Mouse (Mus musculus): ENCODE results near the gene Tbc1d24. TPM values are rescaled to one million over a fixed set of nuclear protein-coding genes. Genes with fewer than 3 reads are reported as not detected.
A peak's percentile ranks its signal among the peaks of the same experiment; 100 is the strongest.

The Tbc1d24 gene
- polyA plus RNA-seq, 1 experiment from 2014 or later: 5.5 TPM

DNA sequence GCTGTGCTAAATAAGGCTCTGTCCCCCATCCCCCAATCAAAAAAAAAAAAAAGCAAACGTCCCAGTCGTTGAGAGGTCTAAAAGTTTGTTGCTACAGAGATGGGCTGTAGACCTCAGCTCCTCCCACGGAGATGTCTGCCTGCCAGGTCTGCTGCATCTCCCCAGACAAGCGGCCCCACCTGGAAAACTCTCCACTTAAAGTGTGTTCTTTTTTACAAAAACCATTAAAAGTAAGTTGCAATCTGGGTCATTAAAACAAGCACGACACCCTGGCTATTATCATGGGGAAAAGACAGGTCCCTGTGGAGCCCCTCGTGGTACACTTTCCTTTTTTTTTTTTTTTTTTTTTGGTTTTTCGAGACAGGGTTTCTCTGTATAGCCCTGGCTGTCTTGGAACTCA, 54.0 kb downstream of the Tbc1d24 start:
- H3K9ac ChIP-seq (ENCODE audit: low read depth, low read length): peak overlapping the region; percentile 69; the same call in 1 of the 2 replicates
- H3K27me3 ChIP-seq (replicated peaks; ENCODE audit: control insufficient read depth, insufficient read depth, low read length): no peaks in the 10 kb centered on the region
- no peak for ATAC-seq
- H3K4me1 ChIP-seq (ENCODE audit: control insufficient read depth, insufficient read depth, low read length): peaks cover 8% of the 10 kb centered on the region; the same call in 1 of the 2 replicates
- no peaks in the 10 kb centered on the region for H3K9me3 ChIP-seq (ENCODE audit: control insufficient read depth, low read length)
- WGBS: 15% methylated on average over 7 of the region's 7 CpGs
- H3K36me3 ChIP-seq (ENCODE audit: control insufficient read depth, insufficient read depth, low read length): peaks cover 3% of the 10 kb centered on the region; the same call in 1 of the 2 replicates
- peak overlapping the region; percentile 87 for H3K4me2 ChIP-seq (ENCODE audit: low read depth, low read length)
- H3K4me3 ChIP-seq (ENCODE audit: low read length): peak overlapping the region; percentile 50; the same call in 1 of the 2 replicates
- H3K27ac ChIP-seq (ENCODE audit: low read length): no peak overlapping the region

DNA sequence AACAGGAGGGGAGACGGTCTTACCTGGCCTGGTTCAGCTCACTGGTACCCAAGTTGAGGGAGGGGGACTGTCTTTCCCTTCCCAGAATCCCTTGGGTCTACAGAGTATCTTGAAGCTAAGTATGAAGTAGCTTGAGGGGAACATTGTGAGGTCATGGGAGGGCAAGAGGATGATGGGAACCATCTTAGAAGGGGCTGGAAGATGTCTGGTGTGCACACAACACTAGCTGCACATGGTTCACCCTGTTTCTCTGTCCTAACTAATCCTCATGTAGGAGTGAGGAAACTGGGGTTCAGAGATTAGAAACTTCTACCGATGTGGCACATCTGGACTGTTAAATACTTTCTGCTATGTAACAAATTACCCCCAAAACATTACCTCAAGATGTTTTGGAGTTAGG, 54.5 kb downstream of the Tbc1d24 start, which contains the start of gene Pdpk1:
Gene Pdpk1 (minus strand): TSS at position 101 of the 400 bp plus-strand sequence.
- Histone ChIP-seq H3K27me3 (replicated peaks; ENCODE audit: control insufficient read depth, insufficient read depth, low read length) (no peaks in the 10 kb centered on the region), H3K36me3 (ENCODE audit: control insufficient read depth, insufficient read depth, low read length) (peaks cover 3% of the 10 kb centered on the region; the same call in 1 of the 2 replicates), H3K4me3 (ENCODE audit: low read length) (peak within 1 kb of the TSS; percentile 50), H3K4me1 (ENCODE audit: control insufficient read depth, insufficient read depth, low read length) (peaks cover 8% of the 10 kb centered on the region; the same call in 1 of the 2 replicates), H3K27ac (ENCODE audit: low read length) (no peak within 1 kb of the TSS), H3K4me2 (ENCODE audit: low read depth, low read length) (peak within 1 kb of the TSS; percentile 87), H3K9ac (ENCODE audit: low read depth, low read length) (peak within 1 kb of the TSS; percentile 69), H3K9me3 (ENCODE audit: control insufficient read depth, low read length) (no peaks in the 10 kb centered on the region)
- WGBS: 83% methylated on average over 2 of the region's 2 CpGs
- ATAC-seq: no peak

DNA sequence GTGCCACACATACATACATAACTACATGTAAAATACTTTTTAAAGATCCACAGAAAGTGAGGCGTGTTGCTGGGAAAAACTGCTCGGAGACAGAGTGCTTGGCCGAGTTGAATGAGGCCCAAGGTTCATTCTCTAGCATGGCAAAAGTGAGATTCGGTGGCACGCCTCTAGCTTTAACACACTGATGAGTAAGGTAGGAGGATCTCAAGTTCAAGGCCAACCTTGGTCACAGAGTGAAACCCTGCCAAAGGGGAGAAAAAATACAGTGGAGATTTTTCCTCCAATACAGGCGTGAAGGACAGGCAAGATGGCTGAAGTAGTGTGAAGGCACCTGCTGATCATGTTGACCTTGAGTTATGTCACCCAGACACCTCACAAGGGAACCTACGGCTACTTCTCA, 55.9 kb downstream of the Tbc1d24 start:
- ATAC-seq: no peak
- WGBS: 88% methylated on average over 7 of the region's 7 CpGs
- H3K27me3 ChIP-seq (replicated peaks; ENCODE audit: control insufficient read depth, insufficient read depth, low read length): no peaks in the 10 kb centered on the region
- H3K27ac ChIP-seq (ENCODE audit: low read length): no peak overlapping the region
- no peaks in the 10 kb centered on the region for H3K9me3 ChIP-seq (ENCODE audit: control insufficient read depth, low read length)
- H3K36me3 ChIP-seq (ENCODE audit: control insufficient read depth, insufficient read depth, low read length): no peaks in the 10 kb centered on the region
- no peak overlapping the region for H3K4me2 ChIP-seq (ENCODE audit: low read depth, low read length)
- H3K4me1 ChIP-seq (ENCODE audit: control insufficient read depth, insufficient read depth, low read length): peaks cover 8% of the 10 kb centered on the region; the same call in 1 of the 2 replicates
- H3K4me3 ChIP-seq (ENCODE audit: low read length): no peak overlapping the region
- no peak overlapping the region for H3K9ac ChIP-seq (ENCODE audit: low read depth, low read length)

DNA sequence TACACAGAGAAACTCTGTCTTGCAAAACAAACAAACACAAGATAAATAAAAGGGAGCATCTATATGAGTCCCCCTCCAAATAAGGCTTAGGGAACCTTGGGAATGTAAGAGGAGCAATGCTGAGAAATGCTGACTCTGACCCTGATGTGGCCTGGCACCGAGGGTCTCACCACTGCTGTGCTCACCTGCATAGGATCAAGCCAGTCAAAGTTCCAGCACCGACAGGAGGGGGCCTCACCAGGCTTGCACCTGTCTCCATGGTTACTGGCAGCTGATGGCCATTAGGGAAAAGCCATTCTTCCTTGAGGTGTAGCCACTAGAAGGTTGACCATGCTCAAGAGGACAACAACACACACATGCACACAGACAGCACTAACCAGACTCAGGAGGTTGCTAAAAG, 62.5 kb downstream of the Tbc1d24 start:
- no peaks in the 10 kb centered on the region for H3K36me3 ChIP-seq (ENCODE audit: control insufficient read depth, insufficient read depth, low read length)
- H3K27ac ChIP-seq (ENCODE audit: low read length): no peak overlapping the region
- 42% methylated on average over 2 of the region's 2 CpGs for WGBS
- H3K27me3 ChIP-seq (replicated peaks; ENCODE audit: control insufficient read depth, insufficient read depth, low read length): no peaks in the 10 kb centered on the region
- H3K9me3 ChIP-seq (ENCODE audit: control insufficient read depth, low read length): no peaks in the 10 kb centered on the region
- peaks cover 19% of the 10 kb centered on the region for H3K4me1 ChIP-seq (ENCODE audit: control insufficient read depth, insufficient read depth, low read length)
- no peak overlapping the region for H3K9ac ChIP-seq (ENCODE audit: low read depth, low read length)
- no peak for ATAC-seq
- H3K4me3 ChIP-seq (ENCODE audit: low read length): no peak overlapping the region
- no peak overlapping the region for H3K4me2 ChIP-seq (ENCODE audit: low read depth, low read length)

DNA sequence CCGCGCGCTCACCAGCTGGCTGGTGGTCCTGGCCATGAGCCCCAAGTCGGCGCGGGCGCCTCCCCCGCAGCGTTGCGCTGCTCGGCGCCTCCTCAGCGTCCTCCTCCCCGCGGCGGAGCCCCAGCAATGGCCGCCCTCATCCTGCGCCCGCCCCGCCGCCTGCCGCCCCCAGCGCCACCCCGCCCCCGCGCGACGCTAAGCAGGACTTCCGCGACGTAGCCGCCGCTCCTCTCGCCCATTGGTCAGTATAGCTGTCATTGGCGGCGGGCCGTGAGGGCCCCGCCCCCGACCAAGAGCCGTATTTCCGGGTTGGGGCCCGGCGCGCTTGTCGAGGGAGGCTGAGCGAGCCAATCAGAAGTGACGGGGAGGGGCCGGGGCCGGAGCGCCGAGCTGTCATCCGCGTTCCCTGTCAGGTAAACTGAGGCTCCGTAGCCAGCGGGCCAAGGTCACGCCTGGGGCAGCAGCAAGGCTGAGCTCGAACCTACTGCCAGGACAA, 63.9 kb downstream of the Tbc1d24 start:
- under 1% methylated on average over 53 of the region's 57 CpGs for WGBS
- no peaks in the 10 kb centered on the region for H3K9me3 ChIP-seq (ENCODE audit: control insufficient read depth, low read length)
- H3K36me3 ChIP-seq (ENCODE audit: control insufficient read depth, insufficient read depth, low read length): no peaks in the 10 kb centered on the region
- peak overlapping the region; percentile 94 for H3K9ac ChIP-seq (ENCODE audit: low read depth, low read length)
- peaks cover 23% of the 10 kb centered on the region for H3K4me1 ChIP-seq (ENCODE audit: control insufficient read depth, insufficient read depth, low read length)
- H3K4me2 ChIP-seq (ENCODE audit: low read depth, low read length): peak overlapping the region; percentile 68
- peak; percentile 98 for ATAC-seq
- peak overlapping the region; percentile 87 for H3K27ac ChIP-seq (ENCODE audit: low read length)
- peak overlapping the region; percentile 97 for H3K4me3 ChIP-seq (ENCODE audit: low read length)
- H3K27me3 ChIP-seq (replicated peaks; ENCODE audit: control insufficient read depth, insufficient read depth, low read length): no peaks in the 10 kb centered on the region

DNA sequence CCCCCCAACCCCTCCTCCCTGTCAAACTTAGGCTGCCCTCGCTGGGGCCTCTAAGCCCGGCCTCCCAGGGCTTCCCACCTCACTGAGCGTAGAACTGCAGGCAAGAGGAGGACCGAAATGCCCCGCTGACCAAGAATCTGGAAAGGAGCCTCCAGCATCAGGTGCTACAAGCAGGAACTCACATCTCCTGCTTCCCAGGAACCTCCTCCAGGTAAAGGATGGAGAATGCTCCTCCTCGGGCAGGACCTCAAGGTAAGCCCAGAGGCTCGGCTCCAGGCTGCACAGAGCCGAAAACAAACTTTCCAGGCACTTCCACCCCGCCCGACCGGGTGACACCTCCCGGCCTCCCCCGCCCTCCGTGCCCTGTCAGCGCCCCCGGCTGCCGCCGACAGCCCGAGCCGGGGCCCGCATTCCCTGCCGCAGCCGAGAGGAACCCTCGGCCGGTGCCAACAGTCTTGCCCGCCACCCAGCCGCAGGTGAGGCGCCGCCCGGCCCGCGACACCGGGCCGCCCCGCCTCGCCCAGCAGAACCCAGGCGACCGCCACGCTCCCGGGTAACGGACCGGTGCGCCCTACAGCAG, 64.4 kb downstream of the Tbc1d24 start:
- WGBS: under 1% methylated on average over 37 of the region's 43 CpGs
- Histone ChIP-seq H3K9ac (ENCODE audit: low read depth, low read length) (peak overlapping the region; percentile 94), H3K9me3 (ENCODE audit: control insufficient read depth, low read length) (no peaks in the 10 kb centered on the region), H3K27me3 (replicated peaks; ENCODE audit: control insufficient read depth, insufficient read depth, low read length) (no peaks in the 10 kb centered on the region), H3K4me1 (ENCODE audit: control insufficient read depth, insufficient read depth, low read length) (peaks cover 23% of the 10 kb centered on the region), H3K36me3 (ENCODE audit: control insufficient read depth, insufficient read depth, low read length) (no peaks in the 10 kb centered on the region), H3K4me3 (ENCODE audit: low read length) (peak overlapping the region; percentile 97), H3K27ac (ENCODE audit: low read length) (peak overlapping the region; percentile 87), H3K4me2 (ENCODE audit: low read depth, low read length) (peak overlapping the region; percentile 68)
- peak; percentile 78 for ATAC-seq

DNA sequence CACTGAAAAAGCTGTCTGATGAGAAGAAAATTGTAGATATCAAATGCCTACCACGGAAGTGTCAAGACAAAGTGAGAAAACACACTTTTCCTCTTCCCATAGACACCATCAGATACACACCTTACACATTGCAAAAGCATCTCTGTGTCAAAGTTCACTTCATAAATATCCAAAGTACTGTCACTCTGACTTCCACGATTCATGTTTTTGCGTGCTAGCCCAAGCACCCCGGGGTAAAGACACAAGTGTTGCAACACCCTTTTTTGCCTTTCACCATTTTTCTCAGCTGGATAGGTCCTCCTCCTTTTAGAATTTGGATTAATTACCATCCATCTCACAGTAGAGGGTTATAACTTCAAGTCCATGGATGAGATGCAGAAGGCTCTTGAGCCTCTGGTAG, 65.4 kb downstream of the Tbc1d24 start:
- WGBS: 79% methylated on average over 4 of the region's 4 CpGs
- 0 out of 2 replicates have a peak overlapping the region, but pooled peaks have one; percentile 97 for H3K4me3 ChIP-seq (ENCODE audit: low read length)
- no peak for ATAC-seq
- no peaks in the 10 kb centered on the region for H3K27me3 ChIP-seq (replicated peaks; ENCODE audit: control insufficient read depth, insufficient read depth, low read length)
- H3K36me3 ChIP-seq (ENCODE audit: control insufficient read depth, insufficient read depth, low read length): no peaks in the 10 kb centered on the region
- no peak overlapping the region for H3K27ac ChIP-seq (ENCODE audit: low read length)
- peaks cover 23% of the 10 kb centered on the region for H3K4me1 ChIP-seq (ENCODE audit: control insufficient read depth, insufficient read depth, low read length)
- H3K9me3 ChIP-seq (ENCODE audit: control insufficient read depth, low read length): no peaks in the 10 kb centered on the region
- peak overlapping the region; percentile 68 for H3K4me2 ChIP-seq (ENCODE audit: low read depth, low read length)
- peak overlapping the region; percentile 94; the same call in 1 of the 2 replicates for H3K9ac ChIP-seq (ENCODE audit: low read depth, low read length)

DNA sequence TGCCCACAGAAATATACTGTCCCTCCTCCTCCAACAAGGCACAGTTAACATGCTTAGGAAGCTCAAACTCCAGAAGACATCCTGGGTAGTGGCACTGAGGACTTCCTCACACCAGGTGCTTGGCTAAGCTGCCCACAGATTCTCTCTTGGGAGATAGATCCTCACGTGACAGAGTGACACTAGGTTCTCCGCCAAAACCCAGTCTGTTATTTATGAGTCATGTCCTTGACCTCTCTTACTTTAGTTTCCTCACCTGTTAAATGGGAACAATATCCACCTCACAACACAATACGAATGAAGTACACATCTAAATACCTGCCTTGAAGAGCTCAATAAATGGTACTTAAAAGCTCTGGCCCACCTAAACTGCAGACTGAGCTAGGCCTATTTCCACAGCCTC, 66.1 kb downstream of the Tbc1d24 start:
- Histone ChIP-seq H3K27me3 (replicated peaks; ENCODE audit: control insufficient read depth, insufficient read depth, low read length) (no peaks in the 10 kb centered on the region), H3K27ac (ENCODE audit: low read length) (no peak overlapping the region), H3K4me2 (ENCODE audit: low read depth, low read length) (no peak overlapping the region; the same call in 1 of the 2 replicates), H3K9me3 (ENCODE audit: control insufficient read depth, low read length) (no peaks in the 10 kb centered on the region), H3K4me3 (ENCODE audit: low read length) (no peak overlapping the region), H3K36me3 (ENCODE audit: control insufficient read depth, insufficient read depth, low read length) (no peaks in the 10 kb centered on the region), H3K4me1 (ENCODE audit: control insufficient read depth, insufficient read depth, low read length) (peaks cover 23% of the 10 kb centered on the region), H3K9ac (ENCODE audit: low read depth, low read length) (no peak overlapping the region)
- ATAC-seq: no peak
- 81% methylated on average over 3 of the region's 3 CpGs for WGBS

DNA sequence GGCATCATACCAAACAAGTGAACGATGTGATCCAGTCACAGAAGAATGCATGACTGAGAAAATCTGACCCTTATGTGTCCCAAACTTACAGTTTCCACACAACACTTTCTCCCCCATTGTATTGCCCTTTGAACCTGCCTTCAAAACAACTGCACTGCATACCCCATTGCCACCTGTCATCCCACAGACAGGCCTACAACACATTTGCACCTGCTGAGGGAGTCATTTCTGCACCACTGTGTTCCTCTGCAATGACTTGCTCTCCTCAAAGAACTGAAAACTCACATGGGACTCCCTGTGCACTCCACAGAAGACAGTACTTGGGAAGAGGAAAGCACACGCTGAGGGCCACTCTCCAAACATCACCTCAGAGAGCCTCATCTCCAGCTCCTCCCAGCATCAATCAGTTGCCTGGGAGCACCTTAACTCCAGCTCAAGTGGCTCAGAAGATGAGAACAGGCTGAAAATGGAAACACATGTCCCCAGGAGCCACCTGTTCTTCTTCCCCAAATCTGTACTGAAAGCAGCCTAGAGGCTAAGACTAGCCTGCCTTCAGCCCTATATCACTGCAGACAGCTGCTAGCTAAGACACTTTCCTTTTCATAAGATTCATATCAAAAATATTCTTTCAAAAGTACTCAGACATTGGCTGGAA, 68.0 kb downstream of the Tbc1d24 start:
- H3K27me3 ChIP-seq (replicated peaks; ENCODE audit: control insufficient read depth, insufficient read depth, low read length): no peaks in the 10 kb centered on the region
- 66% methylated on average over 2 of the region's 2 CpGs for WGBS
- H3K9me3 ChIP-seq (ENCODE audit: control insufficient read depth, low read length): no peaks in the 10 kb centered on the region
- no peak overlapping the region for H3K4me2 ChIP-seq (ENCODE audit: low read depth, low read length)
- no peak overlapping the region for H3K27ac ChIP-seq (ENCODE audit: low read length)
- ATAC-seq: no peak
- H3K9ac ChIP-seq (ENCODE audit: low read depth, low read length): no peak overlapping the region
- H3K4me3 ChIP-seq (ENCODE audit: low read length): no peak overlapping the region
- peaks cover 23% of the 10 kb centered on the region for H3K4me1 ChIP-seq (ENCODE audit: control insufficient read depth, insufficient read depth, low read length)
- no peaks in the 10 kb centered on the region for H3K36me3 ChIP-seq (ENCODE audit: control insufficient read depth, insufficient read depth, low read length)

Data from intestine, embryonic 16.5 days (tissue).